Mouse (Mus musculus): ENCODE results near the gene Tmcc3.

Gene Tmcc3

GRCm38 (mm10) chr10:94310499-94311267 lies 1.1 kb upstream of the Tmcc3 start:
- no peak for TF ChIP-seq GATA4 (IDR thresholded peaks at IDR 0.05; ENCODE audit: insufficient replicate concordance, low read length)

DNA sequence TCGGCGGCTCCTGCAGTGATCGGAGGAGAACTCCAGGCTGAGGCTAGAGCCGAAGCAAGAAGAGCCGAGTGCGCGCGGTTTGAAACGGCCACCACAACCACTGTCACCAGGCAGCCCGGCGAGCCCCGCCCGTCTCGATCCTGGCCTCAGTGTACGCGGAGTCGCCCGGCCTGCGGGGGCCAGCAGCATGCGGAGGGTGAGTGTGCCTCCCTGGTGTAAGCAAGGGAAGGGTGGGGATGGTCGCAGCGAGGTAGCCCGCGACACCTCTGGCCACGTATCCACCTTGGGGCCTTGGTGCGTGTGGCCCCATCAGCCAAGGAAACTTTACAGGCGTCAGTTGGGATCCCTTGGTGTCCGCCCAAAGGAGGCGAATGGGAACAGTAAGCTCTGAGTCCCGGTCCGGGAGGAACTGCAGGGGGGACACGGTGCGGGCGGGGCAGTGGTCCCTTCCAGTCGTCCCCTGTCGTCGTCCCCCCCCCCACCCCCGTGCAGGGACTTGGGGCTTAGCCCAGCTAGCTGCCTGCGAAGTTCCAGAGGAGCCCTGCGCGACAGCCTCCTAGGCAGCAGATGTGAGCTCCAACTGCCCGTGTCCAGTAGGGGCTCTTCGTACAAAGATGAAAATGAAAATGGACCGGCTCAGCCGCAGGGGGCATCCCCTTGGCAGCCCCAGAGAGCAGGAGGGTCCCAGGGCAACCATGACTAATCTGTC lies 412 bp downstream of the Tmcc3 start:
- TF ChIP-seq GATA4 (IDR thresholded peaks at IDR 0.05; ENCODE audit: insufficient replicate concordance, low read length): no peak

DNA sequence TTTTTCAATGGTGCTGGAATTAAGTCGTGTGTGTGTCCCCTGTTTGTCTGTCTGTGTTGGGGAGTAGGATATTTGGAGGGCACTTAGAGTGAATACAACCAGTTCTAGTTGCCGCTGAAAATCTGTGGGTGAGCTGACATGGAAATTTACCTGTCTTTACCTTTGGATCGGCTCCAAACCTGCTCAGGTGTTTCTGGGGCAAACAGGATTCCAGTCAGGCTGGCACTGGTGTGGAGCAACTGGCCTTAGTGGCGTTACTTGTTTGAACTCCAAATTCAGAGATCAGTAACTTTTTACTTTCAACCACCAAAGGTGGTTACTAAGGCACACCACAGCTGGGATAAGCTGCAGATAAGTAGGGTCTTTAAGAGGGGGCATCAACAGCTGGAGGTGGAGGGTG lies 1.4 kb downstream of the Tmcc3 start:
- no peak for TF ChIP-seq GATA4 (IDR thresholded peaks at IDR 0.05; ENCODE audit: insufficient replicate concordance, low read length)

GRCm38 (mm10) chr10:94318574-94318973 lies 6.8 kb downstream of the Tmcc3 start:
- no peak for TF ChIP-seq GATA4 (IDR thresholded peaks at IDR 0.05; ENCODE audit: insufficient replicate concordance, low read length)

DNA sequence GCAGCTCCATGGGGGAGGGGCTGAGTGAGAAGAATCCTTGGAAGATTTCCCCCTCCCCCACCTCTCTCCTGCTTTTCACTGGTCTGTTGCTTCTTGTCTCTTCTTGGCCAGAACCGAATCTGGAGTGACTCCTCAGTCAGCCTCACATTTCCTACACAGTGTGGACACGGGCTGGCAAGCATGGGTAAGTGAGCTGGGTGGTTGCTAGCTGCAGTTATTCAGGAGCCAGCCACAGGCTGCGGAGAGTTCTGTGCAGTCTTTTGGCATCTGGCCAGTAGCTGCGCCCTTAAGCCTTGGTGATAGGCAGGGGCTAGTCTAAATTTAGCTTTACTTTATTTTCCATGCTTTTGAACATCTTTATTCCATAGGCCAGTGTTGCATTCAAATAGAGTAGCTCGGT lies 18.2 kb downstream of the Tmcc3 start:
- no peak for TF ChIP-seq GATA4 (IDR thresholded peaks at IDR 0.05; ENCODE audit: insufficient replicate concordance, low read length)

- no peak for TF ChIP-seq GATA4 (IDR thresholded peaks at IDR 0.05; ENCODE audit: insufficient replicate concordance, low read length)
Observed at GRCm38 (mm10) chr10:94332358-94333137, 20.8 kb downstream of the Tmcc3 start.

DNA sequence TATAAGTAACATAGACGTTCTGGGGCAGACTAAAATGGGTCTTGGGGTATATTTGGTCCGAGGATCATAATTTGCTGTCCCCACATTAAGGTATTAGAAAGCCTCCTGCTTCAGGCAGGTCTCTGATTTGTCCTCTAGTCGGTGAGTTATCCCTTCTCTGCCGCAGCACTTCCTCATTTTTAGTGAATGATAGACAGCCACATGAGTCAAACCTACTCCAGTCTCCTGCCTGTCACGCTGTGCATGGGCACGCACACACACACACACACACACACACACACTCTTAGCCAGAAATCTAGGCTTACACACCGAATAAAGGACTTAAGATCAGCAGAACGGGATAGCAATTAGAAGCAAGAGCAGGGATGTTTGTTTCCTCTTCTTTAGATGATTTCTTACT lies 21.6 kb downstream of the Tmcc3 start:
- TF ChIP-seq GATA4 (IDR thresholded peaks at IDR 0.05; ENCODE audit: insufficient replicate concordance, low read length): no peak

- no peak for TF ChIP-seq GATA4 (IDR thresholded peaks at IDR 0.05; ENCODE audit: insufficient replicate concordance, low read length)
Observed at GRCm38 (mm10) chr10:94335047-94335446, 23.3 kb downstream of the Tmcc3 start.

- no peak for TF ChIP-seq GATA4 (IDR thresholded peaks at IDR 0.05; ENCODE audit: insufficient replicate concordance, low read length)
Observed at GRCm38 (mm10) chr10:94336071-94336470, 24.3 kb downstream of the Tmcc3 start.

GRCm38 (mm10) chr10:94341501-94341900 lies 29.8 kb downstream of the Tmcc3 start:
- no peak for TF ChIP-seq GATA4 (IDR thresholded peaks at IDR 0.05; ENCODE audit: insufficient replicate concordance, low read length)

DNA sequence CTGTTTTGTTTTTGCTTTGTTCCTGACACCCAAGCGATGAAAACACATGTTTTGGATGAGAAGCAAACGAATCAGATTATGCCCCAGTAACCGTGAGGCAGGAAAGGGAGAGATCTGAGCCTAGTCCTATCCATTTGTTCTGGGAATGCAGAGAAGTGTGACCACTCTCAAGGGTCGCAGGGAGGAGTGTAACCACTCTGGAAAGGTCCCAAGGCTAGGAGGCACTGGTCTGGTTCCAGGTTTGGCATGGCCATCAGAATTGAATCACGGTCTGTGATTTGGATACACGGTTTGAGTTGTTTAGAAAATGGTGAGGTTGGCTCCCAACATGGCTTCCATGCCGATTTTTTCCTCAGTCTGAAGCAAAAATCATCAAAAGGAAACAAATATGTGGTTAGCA lies 30.5 kb downstream of the Tmcc3 start:
- no peak for TF ChIP-seq GATA4 (IDR thresholded peaks at IDR 0.05; ENCODE audit: insufficient replicate concordance, low read length)

DNA sequence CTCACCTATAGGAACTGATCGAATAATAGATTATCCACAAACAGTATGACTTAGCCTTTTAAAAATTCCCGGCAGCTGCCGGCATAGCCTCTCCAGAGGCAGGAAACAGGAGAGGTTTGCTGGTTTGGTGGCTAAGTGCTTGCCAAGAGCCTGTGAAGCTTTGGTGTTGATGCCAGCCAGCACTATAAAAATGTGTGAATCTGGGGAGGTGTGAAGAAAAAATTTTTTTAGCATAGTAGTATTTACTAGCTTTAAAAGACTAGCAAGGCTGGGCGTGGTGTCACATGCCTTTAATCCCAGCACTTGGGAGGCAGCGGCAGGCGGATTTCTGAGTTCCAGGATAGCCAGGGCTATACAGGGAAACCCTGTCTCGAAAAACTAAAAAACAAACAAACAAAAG lies 31.8 kb downstream of the Tmcc3 start:
- no peak for TF ChIP-seq GATA4 (IDR thresholded peaks at IDR 0.05; ENCODE audit: insufficient replicate concordance, low read length)

GRCm38 (mm10) chr10:94344631-94345417 lies 33.1 kb downstream of the Tmcc3 start:
- no peak for TF ChIP-seq GATA4 (IDR thresholded peaks at IDR 0.05; ENCODE audit: insufficient replicate concordance, low read length)

DNA sequence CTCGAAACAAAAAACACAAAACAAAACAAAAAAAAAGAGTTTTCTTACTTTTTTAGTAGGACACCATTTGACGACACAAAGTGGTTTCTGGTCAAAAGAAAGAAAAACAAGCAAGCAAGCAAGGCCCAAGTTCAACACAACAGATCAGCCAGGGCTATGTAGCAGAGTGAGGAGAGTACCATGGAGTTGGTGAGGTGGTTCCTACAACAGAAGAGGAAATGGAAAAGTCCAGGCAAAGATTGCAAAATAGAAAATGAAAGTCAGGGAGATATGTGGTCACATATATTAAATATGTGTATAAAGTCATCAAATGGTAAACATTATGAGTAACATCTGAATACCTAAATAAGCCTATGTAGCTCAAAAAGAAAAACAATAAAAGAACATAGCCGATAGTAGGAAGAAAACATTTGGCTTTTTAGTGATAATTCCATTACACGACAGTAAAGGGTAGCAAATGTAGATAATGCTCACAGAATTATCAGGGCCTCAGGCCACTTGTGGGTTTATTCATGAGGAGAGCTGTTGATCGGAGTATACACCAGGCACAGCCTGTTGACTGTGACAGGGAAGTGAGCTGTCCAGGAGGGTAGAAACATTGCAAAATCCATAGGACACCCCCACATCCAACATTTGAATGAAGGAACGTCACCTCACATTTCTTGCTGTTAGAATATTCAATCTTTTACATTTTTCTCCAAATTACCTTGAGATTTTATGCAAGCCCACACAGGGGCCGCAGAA lies 33.9 kb downstream of the Tmcc3 start:
- no peak for TF ChIP-seq GATA4 (IDR thresholded peaks at IDR 0.05; ENCODE audit: insufficient replicate concordance, low read length)
